In the genomic region with DNA sequence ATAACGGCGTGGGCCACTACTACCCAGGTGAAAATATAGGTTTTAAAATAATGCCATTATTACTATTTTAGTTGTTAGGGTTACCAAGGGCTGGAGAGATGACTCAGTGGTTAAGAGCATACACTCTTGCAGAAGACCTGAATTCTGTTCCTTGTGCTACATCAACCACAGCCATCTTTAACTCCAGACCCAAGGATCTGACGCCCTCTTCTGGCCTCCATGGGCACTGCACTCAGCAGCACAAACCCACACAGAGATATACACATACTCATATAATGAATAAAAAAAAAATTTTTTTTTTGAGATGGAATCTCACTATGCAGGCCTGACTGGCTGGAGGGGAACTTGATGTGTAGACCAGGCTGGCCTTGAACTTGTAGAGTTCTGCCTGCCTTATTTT, we compare ENCODE assay signal across 19 mouse cellular contexts. TPM values are rescaled to one million over a fixed set of nuclear protein-coding genes. Genes with fewer than 3 reads are reported as not detected.
A peak's percentile ranks its signal among the peaks of the same experiment; 100 is the strongest.
DNase-seq lines count a peak whose midpoint lies in the region; ATAC-seq and TF ChIP-seq lines count a peak whose summit lies in the region.
"Had no signal": no experiment of that assay in that cellular context is flagged by ENCODE, and none has a peak within 500 bp of the region (broad histone marks: within the 10 kb centered on the region; RNA-seq: fewer than 3 reads in every experiment).

No protein-coding gene starts in this region.

- H3K27ac ChIP-seq in lung, embryonic 14.5 days (ENCODE audit: low read depth) = no peak overlapping the region
- H3K27ac ChIP-seq in ES-Bruce4 (ENCODE audit: insufficient read depth, low read length) = no peak overlapping the region
- 0 out of 2 replicates have a peak overlapping the region, but pooled peaks have one; percentile 77 for H3K27ac ChIP-seq in liver, postnatal 0 days (ENCODE audit: low read depth)
- H3K27ac ChIP-seq: embryonic facial prominence, embryonic 10.5 days; heart, embryonic 13.5 days; kidney, embryonic 15.5 days; limb, embryonic 15.5 days; macrophage had no signal

- no peaks in the 10 kb centered on the region for H3K9me3 ChIP-seq in lung, embryonic 14.5 days (ENCODE audit: low read depth, low read length)
- 0 out of 2 replicates have a peak, but pooled peaks cover 2% of the 10 kb centered on the region for H3K9me3 ChIP-seq in ES-Bruce4 (replicated peaks; ENCODE audit: control insufficient read depth, insufficient read depth, low read length, poor library complexity, severe bottlenecking)
- no peaks in the 10 kb centered on the region for H3K9me3 ChIP-seq in liver, postnatal 0 days (ENCODE audit: low read length)
- H3K9me3 ChIP-seq: embryonic facial prominence, embryonic 10.5 days; heart, embryonic 13.5 days; kidney, embryonic 15.5 days; limb, embryonic 15.5 days had no signal

- WGBS in lung, embryonic 14.5 days = 71% methylated on average over 3 of the region's 3 CpGs
- WGBS in liver, postnatal 0 days (ENCODE audit: insufficient replicate concordance) = 80% methylated on average over 3 of the region's 3 CpGs

- H3K4me2 ChIP-seq in lung, embryonic 14.5 days = no peak overlapping the region
- no peak overlapping the region for H3K4me2 ChIP-seq in liver, postnatal 0 days (ENCODE audit: low read depth, low read length)
- H3K4me2 ChIP-seq: heart, embryonic 13.5 days; kidney, embryonic 15.5 days; limb, embryonic 15.5 days had no signal

- no peak for DNase-seq in lung, embryonic 14.5 days
- DNase-seq in lung, adult 18-20 months = no peak
- DNase-seq in ZHBTc4 (ENCODE audit: low read depth, low spot score) = peak; percentile 65
- DNase-seq in liver, postnatal 0 days = peak; percentile 45
- DNase-seq in right cerebral cortex, postnatal 14 days = no peak
- no peak for DNase-seq in adrenal gland, adult (ENCODE audit: inconsistent age in 2 of 2, low spot score in 1 of 2)
- DNase-seq: adrenal gland, postnatal 36 days; cerebellum, postnatal 36 days; gastrocnemius, postnatal 14 days; heart, postnatal 4 days; right cerebral cortex, postnatal 25 days; thymus, adult 2 months had no signal

- TF ChIP-seq CTCF in lung, embryonic 14.5 days (IDR thresholded peaks at IDR 0.05; ENCODE audit: low read depth) = 0 out of 2 replicates have a peak, but pooled peaks have one; percentile 10
- peak; percentile 45 for TF ChIP-seq CTCF in ES-Bruce4 (IDR thresholded peaks at IDR 0.05; ENCODE audit: low read depth, low read length)
- peak; percentile 51 for TF ChIP-seq CTCF in liver, postnatal 0 days (IDR thresholded peaks at IDR 0.05; ENCODE audit: low read depth)

- H3K27me3 ChIP-seq in lung, embryonic 14.5 days (ENCODE audit: insufficient read depth, low read length) = peaks cover 17% of the 10 kb centered on the region
- H3K27me3 ChIP-seq in ES-Bruce4 (ENCODE audit: control insufficient read depth, insufficient read depth, low read length, poor library complexity, severe bottlenecking) = peaks cover 5% of the 10 kb centered on the region; the same call in 1 of the 2 replicates
- H3K27me3 ChIP-seq in liver, postnatal 0 days (ENCODE audit: insufficient read depth, low read length) = peaks cover 11% of the 10 kb centered on the region; the same call in 1 of the 2 replicates

- H3K4me1 ChIP-seq in lung, embryonic 14.5 days (ENCODE audit: insufficient read depth) = 0 out of 2 replicates have a peak, but pooled peaks cover 4% of the 10 kb centered on the region
- no peaks in the 10 kb centered on the region for H3K4me1 ChIP-seq in ES-Bruce4 (ENCODE audit: control insufficient read depth, insufficient read depth, low read length)
- H3K4me1 ChIP-seq in liver, postnatal 0 days (ENCODE audit: insufficient read depth) = peaks cover 11% of the 10 kb centered on the region

- no peaks in the 10 kb centered on the region for H3K36me3 ChIP-seq in lung, embryonic 14.5 days (ENCODE audit: insufficient read depth)
- H3K36me3 ChIP-seq in ES-Bruce4 (ENCODE audit: control insufficient read depth, insufficient read depth, low read length, poor library complexity, severe bottlenecking) = no peaks in the 10 kb centered on the region
- no peaks in the 10 kb centered on the region for H3K36me3 ChIP-seq in liver, postnatal 0 days (replicated peaks; ENCODE audit: insufficient read depth, low read length)
- H3K36me3 ChIP-seq: embryonic facial prominence, embryonic 10.5 days; heart, embryonic 13.5 days; kidney, embryonic 15.5 days; limb, embryonic 15.5 days had no signal

- no peak overlapping the region for H3K9ac ChIP-seq in lung, embryonic 14.5 days
- H3K9ac ChIP-seq in ES-Bruce4 (ENCODE audit: low read depth, poor library complexity, severe bottlenecking) = no peak overlapping the region
- H3K9ac ChIP-seq in liver, postnatal 0 days (replicated peaks) = no peak overlapping the region
- H3K9ac ChIP-seq: heart, embryonic 13.5 days; kidney, embryonic 15.5 days; limb, embryonic 15.5 days had no signal

- TF ChIP-seq POLR2A in ES-Bruce4 (IDR thresholded peaks at IDR 0.05; ENCODE audit: insufficient read depth, low read length) = no peak

- TF ChIP-seq EP300 in ES-Bruce4 (IDR thresholded peaks at IDR 0.05; ENCODE audit: insufficient read depth, low read depth, low read length) = no peak
- no peak for TF ChIP-seq EP300 in liver, postnatal 0 days (IDR thresholded peaks at IDR 0.05; ENCODE audit: low read depth)

- H3K4me3 ChIP-seq in lung, embryonic 14.5 days (ENCODE audit: low read depth, low read length) = no peak overlapping the region
- H3K4me3 ChIP-seq in ES-Bruce4 (ENCODE audit: low read depth, low read length) = no peak overlapping the region
- H3K4me3 ChIP-seq in liver, postnatal 0 days (ENCODE audit: low read depth, low read length) = no peak overlapping the region
- H3K4me3 ChIP-seq: embryonic facial prominence, embryonic 10.5 days; heart, embryonic 13.5 days; kidney, embryonic 15.5 days; limb, embryonic 15.5 days had no signal

- no peak for ATAC-seq in lung, embryonic 14.5 days (ENCODE audit: insufficient read depth)
- ATAC-seq in liver, postnatal 0 days = no peak
- ATAC-seq: inflammation-experienced regulatory T-cells, adult 6 months had no signal

RNA-seq across cellular contexts. Expression of a gene that starts 9.5 kb away (rescaled TPM):
- 5.9 and 6.4 TPM in 2 replicates for polyA plus RNA-seq in lung, embryonic 14.5 days (2014; fragmentation: Nextera tagmentation; extraction: Ambion mirVana)
- polyA plus RNA-seq in ES-Bruce4 (2011; ENCODE audit: insufficient read depth, insufficient read length, low read depth, missing spikeins) = 3.0 and 4.1 TPM in 2 replicates
- 11.9 and 20.6 TPM in 2 replicates for polyA plus RNA-seq in liver, postnatal 0 days (2015; fragmentation: Nextera tagmentation; extraction: Ambion mirVana)
- polyA plus RNA-seq: macrophage had no signal

RNA-seq across cellular contexts. Expression of a gene that starts 54.7 kb away (rescaled TPM):
- 231 and 243 TPM in 2 replicates for polyA plus RNA-seq in lung, embryonic 14.5 days (2014; fragmentation: Nextera tagmentation; extraction: Ambion mirVana)
- polyA plus RNA-seq in ES-Bruce4 (2011; ENCODE audit: insufficient read depth, insufficient read length, low read depth, missing spikeins) = 214 and 231 TPM in 2 replicates
- polyA plus RNA-seq in liver, postnatal 0 days (2015; fragmentation: Nextera tagmentation; extraction: Ambion mirVana) = 83.0 and 88.8 TPM in 2 replicates

RNA-seq across cellular contexts. Expression of a gene that starts 54.8 kb away (rescaled TPM):
- 55.6 and 56.9 TPM in 2 replicates for polyA plus RNA-seq in lung, embryonic 14.5 days (2014; fragmentation: Nextera tagmentation; extraction: Ambion mirVana)
- 77.8 and 83.9 TPM in 2 replicates for polyA plus RNA-seq in ES-Bruce4 (2011; ENCODE audit: insufficient read depth, insufficient read length, low read depth, missing spikeins)
- 36.1 and 36.3 TPM in 2 replicates for polyA plus RNA-seq in liver, postnatal 0 days (2015; fragmentation: Nextera tagmentation; extraction: Ambion mirVana)

Comparison
In these comparisons a context has a peak if more than half of its experiments do, and no peak if none do; other contexts are left out.
1. DNase-seq: peak in ZHBTc4 (single experiment) and liver, postnatal 0 days (single experiment); none in lung, embryonic 14.5 days (single experiment), lung, adult 18-20 months (0 of 2), right cerebral cortex, postnatal 14 days (single experiment) and adrenal gland, adult (0 of 2).
2. Peak in every context shown above with its lines, with median percentiles within 50 percentile points of each other: CTCF ChIP-seq.